Mouse (Mus musculus): ENCODE measurements around the gene Adssl1. TPM values are rescaled to one million over a fixed set of nuclear protein-coding genes. Genes with fewer than 3 reads are reported as not detected.
A peak's percentile ranks its signal among the peaks of the same experiment; 100 is the strongest.

The Adssl1 gene
- polyA plus RNA-seq, 1 experiment from 2014 or later, result 1.8 TPM

DNA sequence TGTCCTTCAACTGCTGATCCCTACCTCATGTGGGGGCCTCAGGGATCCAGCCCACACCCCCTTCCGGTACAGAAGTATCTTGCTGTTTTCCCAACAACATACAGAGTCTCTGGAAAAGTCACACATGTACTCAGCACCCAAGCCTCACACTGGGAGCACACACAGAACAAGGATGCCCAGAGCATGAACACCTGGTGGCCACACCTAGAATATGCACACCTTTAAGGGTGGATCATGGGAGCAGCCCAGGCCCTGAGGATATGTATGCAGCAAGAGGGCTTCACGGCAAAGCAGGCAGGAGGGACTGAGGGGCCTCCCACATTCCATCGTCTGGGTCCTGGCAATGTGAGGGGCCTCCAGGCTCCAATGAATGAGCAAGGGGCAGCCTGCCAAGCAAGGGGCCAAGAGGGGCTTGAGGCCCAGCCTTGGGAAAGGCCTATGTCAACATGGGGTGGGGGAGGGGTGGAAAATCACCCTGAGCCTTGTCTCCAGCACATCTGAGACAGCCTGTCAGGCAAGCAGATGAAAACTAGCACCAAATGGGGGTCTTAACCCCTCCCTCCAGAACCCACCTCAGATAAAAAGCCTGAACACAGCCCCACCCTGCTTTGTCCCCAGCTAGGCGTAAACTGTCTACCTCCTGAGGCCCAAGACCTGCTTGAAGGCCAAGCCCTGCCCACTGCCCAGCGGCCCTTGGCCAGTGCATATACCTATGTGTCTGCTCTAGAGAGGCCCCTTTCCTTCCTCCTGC is 40.9 kb downstream of the Adssl1 start:
- peaks cover 56% of the 10 kb centered on the region for H3K4me1 ChIP-seq (replicated peaks; ENCODE audit: control insufficient read depth, insufficient read depth, low read length)
- ATAC-seq, result peak; percentile 49
- H3K27me3 ChIP-seq (replicated peaks; ENCODE audit: control insufficient read depth, insufficient read depth, low read length), result no peaks in the 10 kb centered on the region
- H3K4me2 ChIP-seq (ENCODE audit: low read length), result no peak overlapping the region
- H3K9me3 ChIP-seq (ENCODE audit: control insufficient read depth, low read length), result no peaks in the 10 kb centered on the region
- 27% methylated on average over 5 of the region's 5 CpGs for WGBS
- no peak overlapping the region for H3K4me3 ChIP-seq (replicated peaks; ENCODE audit: low read length)
- peaks cover 33% of the 10 kb centered on the region for H3K36me3 ChIP-seq (ENCODE audit: control insufficient read depth, insufficient read depth)
- H3K9ac ChIP-seq (replicated peaks; ENCODE audit: low read depth, low read length), result peak overlapping the region; percentile 35; the same call in 1 of the 2 replicates
- H3K27ac ChIP-seq (ENCODE audit: low read length), result peak overlapping the region; percentile 63

DNA sequence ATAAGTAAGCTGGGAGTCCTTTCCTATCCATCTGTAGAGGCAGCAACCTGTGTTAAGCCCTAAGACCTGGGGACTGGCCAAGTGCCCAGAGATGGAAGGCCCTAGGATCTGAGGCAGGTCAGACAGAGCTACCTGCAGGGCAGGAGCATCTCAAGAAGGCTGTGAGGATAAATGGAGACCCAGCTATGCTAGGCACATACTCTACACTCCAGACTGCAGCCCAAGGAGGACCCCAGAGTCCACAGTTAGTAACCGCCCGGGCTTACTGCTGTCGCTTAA is 41.4 kb downstream of the Adssl1 start:
- Histone ChIP-seq H3K36me3 (ENCODE audit: control insufficient read depth, insufficient read depth) (peaks cover 29% of the 10 kb centered on the region), H3K27ac (ENCODE audit: low read length) (peak overlapping the region; percentile 63), H3K9me3 (ENCODE audit: control insufficient read depth, low read length) (no peaks in the 10 kb centered on the region), H3K27me3 (replicated peaks; ENCODE audit: control insufficient read depth, insufficient read depth, low read length) (no peaks in the 10 kb centered on the region), H3K4me1 (replicated peaks; ENCODE audit: control insufficient read depth, insufficient read depth, low read length) (peaks cover 61% of the 10 kb centered on the region), H3K4me2 (ENCODE audit: low read length) (no peak overlapping the region), H3K4me3 (replicated peaks; ENCODE audit: low read length) (no peak overlapping the region), H3K9ac (replicated peaks; ENCODE audit: low read depth, low read length) (peak overlapping the region; percentile 35; the same call in 1 of the 2 replicates)
- no peak for ATAC-seq
- WGBS, result 67% methylated on average over 3 of the region's 3 CpGs

DNA sequence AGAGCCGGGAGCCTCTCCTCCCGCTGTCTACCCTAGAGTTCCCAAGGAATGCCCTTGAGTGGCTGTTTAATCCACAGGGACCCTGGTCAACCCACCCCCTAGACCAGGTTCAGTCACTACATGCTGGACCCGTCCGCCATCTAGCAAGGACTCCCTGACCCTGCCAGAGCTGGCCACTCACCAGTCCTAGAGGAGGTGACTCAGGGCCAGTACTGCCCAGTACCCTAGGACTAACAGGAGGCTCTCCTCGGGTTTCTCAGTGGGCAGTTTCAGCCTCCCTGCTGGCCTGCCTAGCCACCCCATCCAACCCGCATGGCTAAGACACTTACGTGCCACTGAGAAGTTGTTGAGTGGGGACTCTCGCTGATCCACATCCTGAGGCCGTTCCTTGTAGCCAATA is 42.0 kb downstream of the Adssl1 start:
- no peak for ATAC-seq
- peaks cover 25% of the 10 kb centered on the region for H3K36me3 ChIP-seq (ENCODE audit: control insufficient read depth, insufficient read depth)
- no peak overlapping the region for H3K4me2 ChIP-seq (ENCODE audit: low read length)
- 82% methylated on average over 9 of the region's 9 CpGs for WGBS
- peak overlapping the region; percentile 63; the same call in 1 of the 2 replicates for H3K27ac ChIP-seq (ENCODE audit: low read length)
- no peaks in the 10 kb centered on the region for H3K27me3 ChIP-seq (replicated peaks; ENCODE audit: control insufficient read depth, insufficient read depth, low read length)
- no peak overlapping the region for H3K9ac ChIP-seq (replicated peaks; ENCODE audit: low read depth, low read length)
- H3K9me3 ChIP-seq (ENCODE audit: control insufficient read depth, low read length), result no peaks in the 10 kb centered on the region
- H3K4me3 ChIP-seq (replicated peaks; ENCODE audit: low read length), result no peak overlapping the region
- H3K4me1 ChIP-seq (replicated peaks; ENCODE audit: control insufficient read depth, insufficient read depth, low read length), result peaks cover 66% of the 10 kb centered on the region

DNA sequence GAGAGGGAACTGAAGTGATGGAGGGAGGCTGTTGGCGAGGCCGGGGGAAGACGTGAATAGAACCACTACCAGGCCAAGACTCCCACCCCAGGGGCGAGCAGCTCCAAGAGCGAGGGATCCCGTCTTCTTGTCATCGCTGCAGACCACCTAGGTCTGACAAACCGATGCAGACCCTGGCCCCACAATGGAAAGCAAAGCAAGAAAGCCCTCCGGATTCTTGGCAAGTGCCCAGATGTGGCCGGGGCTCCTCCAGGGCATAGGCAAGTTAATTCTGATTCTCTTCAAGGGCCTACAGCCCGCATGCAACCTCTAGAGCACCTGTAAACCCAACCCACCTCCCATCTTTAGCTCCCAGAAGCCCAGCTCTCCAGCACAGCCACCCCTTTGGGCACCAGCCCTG is 43.5 kb downstream of the Adssl1 start:
- peak overlapping the region; percentile 62 for H3K27ac ChIP-seq (ENCODE audit: low read length)
- no peaks in the 10 kb centered on the region for H3K9me3 ChIP-seq (ENCODE audit: control insufficient read depth, low read length)
- H3K27me3 ChIP-seq (replicated peaks; ENCODE audit: control insufficient read depth, insufficient read depth, low read length), result no peaks in the 10 kb centered on the region
- 30% methylated on average over 11 of the region's 11 CpGs for WGBS
- H3K36me3 ChIP-seq (ENCODE audit: control insufficient read depth, insufficient read depth), result peaks cover 21% of the 10 kb centered on the region
- H3K4me3 ChIP-seq (replicated peaks; ENCODE audit: low read length), result no peak overlapping the region
- H3K4me2 ChIP-seq (ENCODE audit: low read length), result peak overlapping the region; percentile 3
- H3K9ac ChIP-seq (replicated peaks; ENCODE audit: low read depth, low read length), result peak overlapping the region; percentile 50
- ATAC-seq, result no peak
- H3K4me1 ChIP-seq (replicated peaks; ENCODE audit: control insufficient read depth, insufficient read depth, low read length), result peaks cover 75% of the 10 kb centered on the region

DNA sequence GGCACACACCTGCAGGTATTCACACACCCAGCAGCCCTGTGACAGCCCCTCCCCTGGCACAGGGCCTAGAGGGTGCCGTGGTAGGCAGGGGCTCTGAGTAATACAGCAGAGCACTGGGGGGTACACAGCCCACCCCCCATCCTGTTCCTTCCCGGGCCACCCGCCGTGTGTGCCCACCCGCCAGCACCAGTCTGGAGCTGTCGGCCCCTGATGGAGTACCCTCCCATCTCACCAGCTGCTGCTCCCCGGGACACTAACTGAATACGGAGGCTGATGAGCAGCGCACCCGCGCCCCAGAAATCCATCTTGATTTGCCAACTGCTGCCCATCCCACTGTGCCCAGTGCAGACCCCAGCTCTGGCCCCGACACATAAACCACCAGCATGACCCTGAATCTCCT is 43.9 kb downstream of the Adssl1 start:
- peaks cover 75% of the 10 kb centered on the region for H3K4me1 ChIP-seq (replicated peaks; ENCODE audit: control insufficient read depth, insufficient read depth, low read length)

DNA sequence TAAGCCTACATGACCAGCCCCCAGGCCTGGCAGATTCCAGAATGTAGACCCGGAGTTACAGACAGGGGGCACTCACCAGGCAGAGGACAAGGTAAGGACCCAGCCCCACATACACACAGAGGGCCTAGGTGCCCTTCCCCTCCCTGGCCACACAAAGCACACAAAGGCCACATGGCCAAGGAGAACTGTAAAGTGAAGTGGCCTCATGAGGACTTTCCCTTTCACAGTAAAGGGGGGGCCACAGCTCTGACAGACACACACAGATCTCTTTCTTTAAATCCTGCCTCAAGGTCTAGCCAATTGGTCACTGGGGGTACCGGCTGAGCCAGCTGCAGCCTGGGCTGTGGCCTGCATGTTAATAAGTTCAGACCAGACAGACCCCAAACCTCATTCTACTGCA is 44.3 kb downstream of the Adssl1 start:
- peak; percentile 38 for ATAC-seq
- 6% methylated on average over 2 of the region's 2 CpGs for WGBS
- no peaks in the 10 kb centered on the region for H3K9me3 ChIP-seq (ENCODE audit: control insufficient read depth, low read length)
- peak overlapping the region; percentile 3; the same call in 1 of the 2 replicates for H3K4me2 ChIP-seq (ENCODE audit: low read length)
- H3K4me3 ChIP-seq (replicated peaks; ENCODE audit: low read length), result no peak overlapping the region
- H3K27me3 ChIP-seq (replicated peaks; ENCODE audit: control insufficient read depth, insufficient read depth, low read length), result no peaks in the 10 kb centered on the region
- peak overlapping the region; percentile 62 for H3K27ac ChIP-seq (ENCODE audit: low read length)
- peaks cover 75% of the 10 kb centered on the region for H3K4me1 ChIP-seq (replicated peaks; ENCODE audit: control insufficient read depth, insufficient read depth, low read length)
- peak overlapping the region; percentile 50 for H3K9ac ChIP-seq (replicated peaks; ENCODE audit: low read depth, low read length)
- peaks cover 16% of the 10 kb centered on the region for H3K36me3 ChIP-seq (ENCODE audit: control insufficient read depth, insufficient read depth)

More for the DNA sequence above, 43.9 kb downstream of the Adssl1 start:
- H3K4me2 ChIP-seq (ENCODE audit: low read length), result peak overlapping the region; percentile 3
- H3K27ac ChIP-seq (ENCODE audit: low read length), result peak overlapping the region; percentile 62
- peaks cover 17% of the 10 kb centered on the region for H3K36me3 ChIP-seq (ENCODE audit: control insufficient read depth, insufficient read depth)
- peak; percentile 34 for ATAC-seq
- peak overlapping the region; percentile 50 for H3K9ac ChIP-seq (replicated peaks; ENCODE audit: low read depth, low read length)
- H3K9me3 ChIP-seq (ENCODE audit: control insufficient read depth, low read length), result no peaks in the 10 kb centered on the region
- no peaks in the 10 kb centered on the region for H3K27me3 ChIP-seq (replicated peaks; ENCODE audit: control insufficient read depth, insufficient read depth, low read length)
- WGBS, result 30% methylated on average over 12 of the region's 12 CpGs
- H3K4me3 ChIP-seq (replicated peaks; ENCODE audit: low read length), result no peak overlapping the region

DNA sequence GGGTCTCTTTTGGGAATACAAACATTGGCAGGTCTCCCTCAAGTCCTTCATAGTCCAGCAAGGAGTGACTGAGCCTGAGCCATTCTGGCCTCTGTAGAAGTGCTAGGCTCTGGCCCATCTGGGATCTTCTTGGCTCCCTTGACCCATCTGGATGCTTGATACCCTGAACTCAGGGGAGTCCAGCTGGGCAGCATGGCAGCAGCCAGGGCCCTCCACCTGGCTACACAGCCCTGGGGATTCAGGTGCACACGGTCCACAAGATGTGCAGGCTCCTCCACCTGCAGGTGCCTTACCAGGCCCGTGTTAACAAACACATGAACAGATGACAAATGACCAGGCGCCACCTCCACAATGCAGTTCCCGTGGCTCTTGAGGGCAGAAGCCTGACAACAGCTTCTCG is 44.8 kb downstream of the Adssl1 start:
- Histone ChIP-seq H3K4me3 (replicated peaks; ENCODE audit: low read length) (no peak overlapping the region), H3K4me2 (ENCODE audit: low read length) (no peak overlapping the region), H3K27ac (ENCODE audit: low read length) (peak overlapping the region; percentile 74), H3K27me3 (replicated peaks; ENCODE audit: control insufficient read depth, insufficient read depth, low read length) (no peaks in the 10 kb centered on the region), H3K9me3 (ENCODE audit: control insufficient read depth, low read length) (no peaks in the 10 kb centered on the region), H3K9ac (replicated peaks; ENCODE audit: low read depth, low read length) (0 out of 2 replicates have a peak overlapping the region, but pooled peaks have one; percentile 20), H3K36me3 (ENCODE audit: control insufficient read depth, insufficient read depth) (peaks cover 13% of the 10 kb centered on the region), H3K4me1 (replicated peaks; ENCODE audit: control insufficient read depth, insufficient read depth, low read length) (peaks cover 75% of the 10 kb centered on the region)
- 57% methylated on average over 5 of the region's 5 CpGs for WGBS
- ATAC-seq, result no peak

DNA sequence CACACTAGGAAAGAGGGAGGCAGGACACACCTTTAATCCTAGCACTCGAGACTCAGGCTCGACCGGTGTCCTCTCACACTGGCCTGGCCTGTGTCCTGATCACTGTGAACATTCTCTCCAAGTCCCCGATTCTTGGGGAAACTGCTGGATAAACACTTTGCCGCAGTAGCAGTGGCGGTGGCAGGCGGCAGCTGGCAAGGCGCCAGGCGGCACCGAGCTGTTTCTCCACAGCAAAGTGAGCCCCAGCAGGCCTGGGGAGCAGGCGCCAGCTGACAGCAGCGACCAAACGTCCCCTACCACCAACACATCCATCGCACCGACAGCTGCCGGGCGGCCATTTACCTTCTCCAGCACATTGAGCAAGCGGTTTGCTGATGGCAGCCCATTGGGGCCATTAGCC is 45.6 kb downstream of the Adssl1 start:
- Histone ChIP-seq H3K4me1 (replicated peaks; ENCODE audit: control insufficient read depth, insufficient read depth, low read length) (peaks cover 73% of the 10 kb centered on the region), H3K27me3 (replicated peaks; ENCODE audit: control insufficient read depth, insufficient read depth, low read length) (no peaks in the 10 kb centered on the region), H3K4me3 (replicated peaks; ENCODE audit: low read length) (no peak overlapping the region), H3K27ac (ENCODE audit: low read length) (peak overlapping the region; percentile 74), H3K4me2 (ENCODE audit: low read length) (peak overlapping the region; percentile 13), H3K36me3 (ENCODE audit: control insufficient read depth, insufficient read depth) (peaks cover 17% of the 10 kb centered on the region), H3K9me3 (ENCODE audit: control insufficient read depth, low read length) (no peaks in the 10 kb centered on the region), H3K9ac (replicated peaks; ENCODE audit: low read depth, low read length) (peak overlapping the region; percentile 9)
- 7% methylated on average over 18 of the region's 18 CpGs for WGBS
- ATAC-seq, result peak; percentile 37

DNA sequence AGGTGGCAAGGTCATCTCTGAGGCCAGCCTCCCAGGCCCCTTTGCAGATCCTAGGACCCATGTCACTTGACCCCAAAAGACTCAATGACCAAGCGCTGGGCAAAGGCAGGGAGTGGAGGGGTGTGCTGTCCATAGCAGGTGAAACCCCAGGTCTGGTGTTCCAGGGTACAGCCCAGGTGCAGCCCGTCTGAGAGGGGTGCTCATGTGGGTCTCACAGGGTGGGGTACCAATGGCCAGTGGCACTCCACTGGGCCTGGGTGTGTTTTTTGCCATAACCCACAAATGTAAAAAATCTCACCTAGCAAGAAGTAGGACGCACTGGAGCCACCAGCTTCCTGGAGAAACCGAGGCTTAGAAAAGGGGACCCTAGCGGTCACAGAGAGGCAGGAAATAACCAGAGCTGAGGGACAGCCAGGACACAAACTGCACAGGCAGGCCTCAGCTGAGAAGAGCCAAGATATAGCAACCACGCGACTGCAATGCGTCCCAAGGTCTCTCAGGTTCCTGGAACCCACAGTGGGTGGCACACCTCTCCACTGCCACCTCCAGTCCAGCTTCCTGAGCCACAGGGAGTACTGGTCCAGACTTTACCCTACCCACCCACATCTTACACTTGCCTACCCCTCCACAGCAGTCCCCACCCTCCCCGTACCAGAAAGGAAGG is 46.2 kb downstream of the Adssl1 start:
- Histone ChIP-seq H3K4me2 (ENCODE audit: low read length) (peak overlapping the region; percentile 13), H3K9ac (replicated peaks; ENCODE audit: low read depth, low read length) (peak overlapping the region; percentile 9; the same call in 1 of the 2 replicates), H3K4me1 (replicated peaks; ENCODE audit: control insufficient read depth, insufficient read depth, low read length) (peaks cover 72% of the 10 kb centered on the region), H3K4me3 (replicated peaks; ENCODE audit: low read length) (no peak overlapping the region), H3K27ac (ENCODE audit: low read length) (peak overlapping the region; percentile 71), H3K27me3 (replicated peaks; ENCODE audit: control insufficient read depth, insufficient read depth, low read length) (no peaks in the 10 kb centered on the region), H3K9me3 (ENCODE audit: control insufficient read depth, low read length) (no peaks in the 10 kb centered on the region), H3K36me3 (ENCODE audit: control insufficient read depth, insufficient read depth) (peaks cover 17% of the 10 kb centered on the region)
- no peak for ATAC-seq
- 79% methylated on average over 9 of the region's 9 CpGs for WGBS

All from forebrain, embryonic 16.5 days (tissue).